Mouse (Mus musculus): ENCODE results near the gene Snx21.

Gene Snx21

DNA sequence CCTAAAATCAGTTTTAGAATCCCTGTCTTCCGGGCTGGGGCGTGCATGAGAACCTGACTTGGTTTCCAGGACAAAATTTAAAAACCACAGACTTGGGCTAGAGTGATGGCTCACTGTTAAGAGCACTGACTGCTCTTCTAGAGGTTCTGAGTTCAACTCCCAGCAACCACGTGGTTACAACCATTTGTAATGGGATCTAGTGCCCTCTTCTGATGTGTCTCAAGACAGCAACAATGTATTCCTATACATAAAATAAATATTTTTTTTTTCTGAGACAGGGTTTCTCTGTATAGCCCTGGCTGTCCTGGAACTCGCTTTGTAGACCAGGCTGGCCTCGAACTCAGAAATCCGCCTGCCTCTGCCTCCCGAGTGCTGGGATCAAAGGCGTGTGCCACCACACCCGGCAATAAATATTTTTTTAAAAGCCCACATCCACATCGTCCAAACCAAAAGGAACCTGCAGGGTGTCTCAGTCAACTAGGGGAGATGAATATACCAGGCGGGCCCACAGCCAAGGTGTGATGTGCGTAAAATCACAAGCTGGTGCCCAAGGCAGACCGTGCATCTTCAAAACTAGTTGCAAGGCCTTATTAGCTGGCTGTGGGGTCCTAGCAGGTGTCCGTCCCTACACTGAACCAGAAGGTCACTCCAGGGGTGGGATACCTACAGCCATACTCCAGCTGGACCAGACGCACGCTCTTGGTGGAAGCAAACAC is 46.6 kb downstream of the Snx21 start:
- peak; percentile 84 for DNase-seq

DNA sequence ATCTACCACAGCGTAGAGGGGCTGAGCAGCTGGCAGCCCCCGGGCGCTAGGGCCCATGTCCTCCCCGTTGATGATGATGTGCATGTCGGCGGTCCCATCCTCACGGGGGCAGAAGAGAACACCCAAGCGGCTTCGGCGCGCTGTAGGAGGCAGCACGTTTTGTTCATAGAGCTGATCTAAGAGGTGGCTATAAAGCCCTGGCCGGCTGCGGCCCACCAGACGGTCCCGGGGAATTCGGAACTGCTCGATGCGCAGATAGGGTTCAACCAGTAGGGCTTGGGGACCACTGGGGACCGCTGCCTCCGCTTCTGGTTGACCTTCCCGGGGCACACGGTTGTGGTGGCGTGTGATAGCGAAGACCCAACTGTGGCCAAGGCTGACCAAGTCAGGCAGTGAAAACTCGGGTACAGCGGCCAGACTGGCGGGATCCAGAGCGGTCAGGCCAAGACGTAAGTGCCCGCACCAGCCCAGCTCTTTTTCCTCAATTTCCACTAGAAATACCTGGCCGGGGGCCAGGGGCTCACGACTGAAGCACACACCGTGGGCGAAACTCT is 47.2 kb downstream of the Snx21 start, which contains the start of gene Ctsa:
TSS of gene Ctsa (plus strand) at position 126 of the 554 bp plus-strand sequence.
- DNase-seq, result peak; percentile 98

- DNase-seq, result peak; percentile 99
Measured at GRCm38 (mm10) chr2:164833314-164833959, 47.8 kb downstream of the Snx21 start, which contains the start of gene Neurl2. TSS of gene Neurl2 (minus strand) at chr2:164833456.

DNA sequence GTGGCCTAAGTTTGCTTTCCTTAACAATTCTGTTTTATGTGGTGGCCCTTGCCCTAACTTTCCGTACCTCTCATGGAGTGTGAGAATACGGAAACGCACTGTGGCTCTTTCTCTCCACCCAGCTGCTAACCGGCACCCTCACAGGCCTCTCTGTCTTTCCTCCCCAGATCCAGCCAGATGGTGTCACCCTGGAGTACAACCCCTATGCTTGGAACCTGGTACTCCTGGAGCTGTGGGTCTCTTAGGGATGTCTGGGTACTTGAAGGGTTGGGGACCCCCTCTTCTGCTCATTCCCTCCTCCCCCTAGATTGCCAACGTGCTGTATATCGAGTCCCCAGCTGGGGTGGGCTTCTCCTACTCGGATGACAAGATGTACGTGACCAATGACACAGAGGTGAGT is 48.9 kb downstream of the Snx21 start:
- peak; percentile 95 for DNase-seq

GRCm38 (mm10) chr2:164835164-164835563 is 49.5 kb downstream of the Snx21 start:
- peak; percentile 91 for DNase-seq

All from heart, adult 11 months (tissue).